Mouse (Mus musculus) left cerebral cortex, adult 8-10 months (tissue): ENCODE measurements at regions not wholly inside any gene's neighbourhood (a gene's known extent, or its start where the extent isn't known, plus 50 kb on each side); places are given as distances from the start of the nearest gene placed in this dataset.

Source experiments
- DNase-seq, 2 experiments: peaks; one replicate each; pipeline ENCODE4 v3.0.0; 2022; ENCODE audit warnings: low spot score in 2 of 2

- no peak for DNase-seq
Measured at GRCm38 (mm10) chr1:89288001-89288400, 166.6 kb upstream of the Agap1 start.

GRCm38 (mm10) chr1:89288921-89289320 lies 165.7 kb upstream of the Agap1 start:
- no peak for DNase-seq

GRCm38 (mm10) chr1:89296691-89297090 lies 157.9 kb upstream of the Agap1 start:
- no peak for DNase-seq

GRCm38 (mm10) chr1:89297766-89298165 lies 156.8 kb upstream of the Agap1 start:
- DNase-seq: no peak

- DNase-seq: no peak
Measured at GRCm38 (mm10) chr1:89301151-89301550, 153.5 kb upstream of the Agap1 start.

- DNase-seq: peak; percentile 19 to 78
Measured at GRCm38 (mm10) chr1:89302368-89302951, 152.1 kb upstream of the Agap1 start.

- no peak for DNase-seq
Measured at GRCm38 (mm10) chr1:89305171-89305570, 149.4 kb upstream of the Agap1 start.

- no peak for DNase-seq
Measured at GRCm38 (mm10) chr1:89308788-89309187, 145.8 kb upstream of the Agap1 start.

GRCm38 (mm10) chr1:89313064-89313463 lies 141.5 kb upstream of the Agap1 start:
- DNase-seq: no peak

GRCm38 (mm10) chr1:89317897-89318296 lies 136.7 kb upstream of the Agap1 start:
- no peak for DNase-seq

- DNase-seq: no peak
Measured at GRCm38 (mm10) chr1:89318663-89319062, 135.9 kb upstream of the Agap1 start.

- no peak for DNase-seq
Measured at GRCm38 (mm10) chr1:89322621-89323020, 132.0 kb upstream of the Agap1 start.

GRCm38 (mm10) chr1:89323091-89323490 lies 131.5 kb upstream of the Agap1 start:
- DNase-seq: no peak

- DNase-seq: no peak
Measured at GRCm38 (mm10) chr1:89331352-89331751, 123.3 kb upstream of the Agap1 start.

- DNase-seq: no peak
Measured at GRCm38 (mm10) chr1:89332676-89333075, 121.9 kb upstream of the Agap1 start.

GRCm38 (mm10) chr1:89337861-89338260 lies 116.7 kb upstream of the Agap1 start:
- DNase-seq: no peak

- no peak for DNase-seq
Measured at GRCm38 (mm10) chr1:89342794-89343193, 111.8 kb upstream of the Agap1 start.

- DNase-seq: no peak
Measured at GRCm38 (mm10) chr1:89344546-89344945, 110.1 kb upstream of the Agap1 start.

GRCm38 (mm10) chr1:89347341-89347740 lies 107.3 kb upstream of the Agap1 start:
- no peak for DNase-seq

GRCm38 (mm10) chr1:89352936-89353335 lies 101.7 kb upstream of the Agap1 start:
- DNase-seq: peak in 1 of 2 experiments; percentile 14

GRCm38 (mm10) chr1:89359257-89359656 lies 95.3 kb upstream of the Agap1 start:
- no peak for DNase-seq

- DNase-seq: peak in 1 of 2 experiments; percentile 15
Measured at GRCm38 (mm10) chr1:89364547-89365305, 89.9 kb upstream of the Agap1 start.

GRCm38 (mm10) chr1:89366891-89367290 lies 87.7 kb upstream of the Agap1 start:
- DNase-seq: no peak
